In genomic region chr11:103158621-103159478, GRCm38 (mm10) we compare ENCODE assay signal across 8 mouse cellular contexts. TPM values are rescaled to one million over a fixed set of nuclear protein-coding genes. Genes with fewer than 3 reads are reported as not detected.
A peak's percentile ranks its signal among the peaks of the same experiment; 100 is the strongest.
DNase-seq lines count a peak whose midpoint lies in the region; ATAC-seq and TF ChIP-seq lines count a peak whose summit lies in the region.

No protein-coding gene starts in this region.

- H3K27ac ChIP-seq in CH12.LX (ENCODE audit: insufficient read depth, low read depth), result no peak overlapping the region
- peak overlapping the region; percentile 66 for H3K27ac ChIP-seq in forebrain, embryonic 10.5 days
- peak overlapping the region in 1 of 2 experiments; percentile 53; a peak in 2 of 4 replicates for H3K27ac ChIP-seq in heart, embryonic 14.5 days (replicated peaks in 1 of 2; ENCODE audit: control insufficient read depth in 1 of 2, insufficient read depth in 1 of 2, low read depth in 2 of 2, low read length in 2 of 2)
- H3K27ac ChIP-seq in liver, embryonic 11.5 days (ENCODE audit: low read depth, low read length), result peak overlapping the region; percentile 54

- no peaks in the 10 kb centered on the region for H3K27me3 ChIP-seq in CH12.LX (replicated peaks)
- H3K27me3 ChIP-seq in forebrain, embryonic 10.5 days (ENCODE audit: poor library complexity, severe bottlenecking), result no peaks in the 10 kb centered on the region
- no peaks in the 10 kb centered on the region for H3K27me3 ChIP-seq in heart, embryonic 14.5 days (ENCODE audit: control insufficient read depth, insufficient read depth, low read length)
- no peaks in the 10 kb centered on the region for H3K27me3 ChIP-seq in liver, embryonic 11.5 days (replicated peaks; ENCODE audit: control insufficient read depth, insufficient read depth, low read length)
- H3K27me3 ChIP-seq in splenic B cell, adult 2 months (ENCODE audit: control insufficient read depth, insufficient read depth, low read length, poor library complexity, severe bottlenecking), result no peaks in the 10 kb centered on the region

- H3K36me3 ChIP-seq in CH12.LX (replicated peaks in 1 of 2; ENCODE audit: control insufficient read depth in 1 of 2, insufficient read depth in 1 of 2, low read length in 1 of 2), result no peaks in the 10 kb centered on the region
- no peaks in the 10 kb centered on the region for H3K36me3 ChIP-seq in forebrain, embryonic 10.5 days (replicated peaks)
- no peaks in the 10 kb centered on the region for H3K36me3 ChIP-seq in heart, embryonic 14.5 days (ENCODE audit: control insufficient read depth, insufficient read depth, low read length)
- no peaks in the 10 kb centered on the region for H3K36me3 ChIP-seq in liver, embryonic 11.5 days (ENCODE audit: control insufficient read depth, insufficient read depth, low read length)
- no peaks in the 10 kb centered on the region for H3K36me3 ChIP-seq in splenic B cell, adult 2 months (ENCODE audit: control insufficient read depth, insufficient read depth, low read length, poor library complexity, severe bottlenecking)

- H3K9me3 ChIP-seq in CH12.LX (replicated peaks; ENCODE audit: low read length), result peaks cover 4% of the 10 kb centered on the region
- H3K9me3 ChIP-seq in forebrain, embryonic 10.5 days, result no peaks in the 10 kb centered on the region
- H3K9me3 ChIP-seq in heart, embryonic 14.5 days (ENCODE audit: control insufficient read depth, low read length), result no peaks in the 10 kb centered on the region
- no peaks in the 10 kb centered on the region for H3K9me3 ChIP-seq in liver, embryonic 11.5 days (ENCODE audit: control insufficient read depth, low read length)

- no peak for TF ChIP-seq EP300 in CH12.LX (IDR thresholded peaks at IDR 0.05; ENCODE audit: low read length)

- TF ChIP-seq RAD21 in CH12.LX (IDR thresholded peaks at IDR 0.05; ENCODE audit: low read depth, low read length), result peak; percentile 90

- peak; percentile 96 for DNase-seq in CH12.LX (ENCODE audit: extremely low read depth)
- peak; percentile 78 for DNase-seq in c-Kit-positive CD71-positive TER-119-negative erythroid progenitor cells, embryonic 14.5 days (ENCODE audit: low read depth)
- peak; percentile 97 for DNase-seq in forebrain, embryonic 10.5 days (ENCODE audit: extremely low spot score, low spot score)
- peak; percentile 98 for DNase-seq in kidney, postnatal 10 days
- DNase-seq in liver, embryonic 11.5 days (ENCODE audit: low spot score), result peak; percentile 99
- peak; percentile 96 for DNase-seq in naive thymus-derived CD4-positive, alpha-beta T cell, adult 2 months (ENCODE audit: low read depth)
- peak; percentile 95 for DNase-seq in splenic B cell, adult 2 months (ENCODE audit: low read depth, low spot score)

- H3K79me2 ChIP-seq in CH12.LX (replicated peaks; ENCODE audit: control insufficient read depth, extremely low read depth, insufficient read depth, poor library complexity, severe bottlenecking), result no peaks in the 10 kb centered on the region

- peaks cover 6 to 14% of the 10 kb centered on the region in 2 experiments; a peak in 3 of 4 replicates for H3K4me1 ChIP-seq in CH12.LX (ENCODE audit: control insufficient read depth in 1 of 2, insufficient read depth in 2 of 2)
- peaks cover 14% of the 10 kb centered on the region for H3K4me1 ChIP-seq in forebrain, embryonic 10.5 days
- H3K4me1 ChIP-seq in heart, embryonic 14.5 days (ENCODE audit: control insufficient read depth in 2 of 2, insufficient read depth in 2 of 2, low read length in 2 of 2), result peaks cover 6 to 10% of the 10 kb centered on the region in 2 experiments; a peak in 2 of 4 replicates
- H3K4me1 ChIP-seq in liver, embryonic 11.5 days (replicated peaks; ENCODE audit: control insufficient read depth, insufficient read depth, low read length), result peaks cover 5% of the 10 kb centered on the region; the same call in 1 of the 2 replicates

- peak; percentile 44 for TF ChIP-seq POLR2A in CH12.LX (IDR thresholded peaks at IDR 0.05; ENCODE audit: low read depth, low read length)

- in situ Hi-C loops in CH12.LX (cut with MboI; ENCODE audit: low pct_ligation_motif_present, low pct_unique_long_range_greater_than_20kb, low sequenced_read_pairs), result loop anchor here (5.0 to 25.0 kb wide), 2 partner anchors 57 to 403 kb away; partner anchors contain the start of genes Acbd4 and Plcd3

- peak overlapping the region; percentile 29 for H3K9ac ChIP-seq in CH12.LX (ENCODE audit: insufficient read depth, low read depth)
- H3K9ac ChIP-seq in heart, embryonic 14.5 days (ENCODE audit: low read length), result peak overlapping the region; percentile 60
- H3K9ac ChIP-seq in liver, embryonic 11.5 days (ENCODE audit: low read depth, low read length), result peak overlapping the region; percentile 55

- peak; percentile 76 to 99; a peak in 3 of 4 replicates for TF ChIP-seq CTCF in CH12.LX (conservative IDR thresholded peaks at IDR 0.05 in 1 of 2, IDR thresholded peaks at IDR 0.05 in 1 of 2; ENCODE audit: low read depth in 2 of 2, low read length in 2 of 2)

- 2% methylated on average over 25 of the region's 25 CpGs for WGBS in forebrain, embryonic 10.5 days
- WGBS in heart, embryonic 14.5 days, result 1% methylated on average over 25 of the region's 25 CpGs
- 2% methylated on average over 25 of the region's 25 CpGs for WGBS in liver, embryonic 11.5 days

- peak overlapping the region; percentile 59 for H3K4me2 ChIP-seq in CH12.LX (ENCODE audit: insufficient read depth, low read depth, poor library complexity, severe bottlenecking)
- H3K4me2 ChIP-seq in heart, embryonic 14.5 days (ENCODE audit: low read length), result peak overlapping the region; percentile 71
- H3K4me2 ChIP-seq in liver, embryonic 11.5 days, result peak overlapping the region; percentile 74

- peak overlapping the region; percentile 17 to 48 (median 42) for H3K4me3 ChIP-seq in CH12.LX (replicated peaks in 1 of 3; ENCODE audit: low read depth in 2 of 3, low read length in 2 of 3, poor library complexity in 1 of 3)
- H3K4me3 ChIP-seq in forebrain, embryonic 10.5 days, result peak overlapping the region; percentile 46
- peak overlapping the region; percentile 32 to 37 for H3K4me3 ChIP-seq in heart, embryonic 14.5 days (ENCODE audit: control insufficient read depth in 1 of 2, insufficient read depth in 1 of 2, low read depth in 1 of 2, low read length in 2 of 2)
- peak overlapping the region; percentile 45 for H3K4me3 ChIP-seq in liver, embryonic 11.5 days (ENCODE audit: low read depth, low read length)

- ATAC-seq in heart, embryonic 14.5 days (ENCODE audit: insufficient number of reproducible peaks, insufficient read depth, low FRiP score, low read depth), result peak; percentile 92
- peak; percentile 92 for ATAC-seq in liver, embryonic 11.5 days (replicated peaks; ENCODE audit: low FRiP score)

- dilution Hi-C loops in CH12.LX (cut with MboI; ENCODE audit: extremely low pct_ligation_motif_present, extremely low pct_unique_long_range_greater_than_20kb, low sequenced_read_pairs), result no loop called here

TF ChIP-seq in CH12.LX, 34 proteins besides CTCF, POLR2A, EP300 and RAD21 (continues in another document):
- TF ChIP-seq TBP (conservative IDR thresholded peaks at IDR 0.05; ENCODE audit: low read depth, low read length), result no peak
- TF ChIP-seq MYC (IDR thresholded peaks at IDR 0.05; ENCODE audit: low read depth, low read length), result peak; percentile 69
- TF ChIP-seq ZMIZ1 (IDR thresholded peaks at IDR 0.05; ENCODE audit: low read depth, low read length), result 0 out of 2 replicates have a peak, but pooled peaks have one; percentile 55
- TF ChIP-seq CHD2 (IDR thresholded peaks at IDR 0.05; ENCODE audit: low read length), result peak; percentile 88
- no peak for TF ChIP-seq NRF1 (IDR thresholded peaks at IDR 0.05; ENCODE audit: low read depth, low read length)
- TF ChIP-seq E2F4 (IDR thresholded peaks at IDR 0.05; ENCODE audit: insufficient replicate concordance, low read depth, low read length), result no peak
- TF ChIP-seq POLR2AphosphoS2 (IDR thresholded peaks at IDR 0.05; ENCODE audit: low read depth, low read length), result no peak

RNA-seq across cellular contexts. Expression of gene Fmnl1, which starts 12.1 kb away (rescaled TPM):
- total RNA-seq in CH12.LX (2012; rRNA removed), result 35.0 and 36.5 TPM in 2 replicates
- total RNA-seq in CH12.LX (2014; rRNA removed), result 5.6 and 6.9 TPM in 2 replicates
- polyA plus RNA-seq in CH12.LX (2012; ENCODE audit: insufficient read length, low read depth), result 104 and 118 TPM in 2 replicates
- 0.47 and 0.81 TPM in 2 replicates for polyA plus RNA-seq in forebrain, embryonic 10.5 days (2016; fragmentation: Nextera tagmentation; extraction: Ambion mirVana)
- polyA plus RNA-seq in heart, embryonic 14.5 days (2014; fragmentation: Nextera tagmentation; extraction: Ambion mirVana), result 2.3 and 2.9 TPM in 2 replicates
- polyA plus RNA-seq in liver, embryonic 11.5 days (2014; fragmentation: Nextera tagmentation; extraction: Ambion mirVana), result 6.3 and 6.9 TPM in 2 replicates

RNA-seq across cellular contexts. Expression of gene Hexim2, which starts 26.6 kb away (rescaled TPM):
- total RNA-seq in CH12.LX (2012; rRNA removed), result 31.4 and 33.3 TPM in 2 replicates
- total RNA-seq in CH12.LX (2014; rRNA removed), result 28.8 and 33.0 TPM in 2 replicates
- polyA plus RNA-seq in CH12.LX (2012; ENCODE audit: insufficient read length, low read depth), result 27.0 and 31.6 TPM in 2 replicates
- polyA plus RNA-seq in forebrain, embryonic 10.5 days (2016; fragmentation: Nextera tagmentation; extraction: Ambion mirVana), result 7.2 and 7.6 TPM in 2 replicates
- 4.1 and 4.6 TPM in 2 replicates for polyA plus RNA-seq in heart, embryonic 14.5 days (2014; fragmentation: Nextera tagmentation; extraction: Ambion mirVana)
- polyA plus RNA-seq in liver, embryonic 11.5 days (2014; fragmentation: Nextera tagmentation; extraction: Ambion mirVana), result 11.9 and 13.8 TPM in 2 replicates

RNA-seq across cellular contexts. Expression of gene Hexim1, which starts 42.8 kb away (rescaled TPM):
- total RNA-seq in CH12.LX (2012; rRNA removed) (25.9 and 38.9 TPM in 2 replicates), CH12.LX (2014; rRNA removed) (16.4 and 20.2 TPM in 2 replicates)
- 50.4 and 51.8 TPM in 2 replicates for polyA plus RNA-seq in CH12.LX (2012; ENCODE audit: insufficient read length, low read depth)
- 1.8 and 2.0 TPM in 2 replicates for polyA plus RNA-seq in forebrain, embryonic 10.5 days (2016; fragmentation: Nextera tagmentation; extraction: Ambion mirVana)
- 3.4 and 3.7 TPM in 2 replicates for polyA plus RNA-seq in heart, embryonic 14.5 days (2014; fragmentation: Nextera tagmentation; extraction: Ambion mirVana)
- polyA plus RNA-seq in liver, embryonic 11.5 days (2014; fragmentation: Nextera tagmentation; extraction: Ambion mirVana), result 4.6 and 6.1 TPM in 2 replicates

RNA-seq across cellular contexts. Expression of gene 1700023F06Rik, which starts 49.5 kb away (rescaled TPM):
- total RNA-seq in CH12.LX (2012; rRNA removed), result not detected in 2 replicates
- not detected in 2 replicates for total RNA-seq in CH12.LX (2014; rRNA removed)
- polyA plus RNA-seq in CH12.LX (2012; ENCODE audit: insufficient read length, low read depth), result not detected in 2 replicates
- 0.21 and 0.32 TPM in 2 replicates for polyA plus RNA-seq in forebrain, embryonic 10.5 days (2016; fragmentation: Nextera tagmentation; extraction: Ambion mirVana)
- polyA plus RNA-seq in heart, embryonic 14.5 days (2014; fragmentation: Nextera tagmentation; extraction: Ambion mirVana), result 0.18 and 0.30 TPM in 2 replicates
- polyA plus RNA-seq in liver, embryonic 11.5 days (2014; fragmentation: Nextera tagmentation; extraction: Ambion mirVana), result 0.15 TPM in 1 of 2 replicates, not detected in the other

RNA-seq across cellular contexts. Expression of gene Acbd4, which starts 57.4 kb away (rescaled TPM):
- 60.9 and 62.6 TPM in 2 replicates for total RNA-seq in CH12.LX (2012; rRNA removed)
- total RNA-seq in CH12.LX (2014; rRNA removed), result 50.2 and 51.4 TPM in 2 replicates
- polyA plus RNA-seq in CH12.LX (2012; ENCODE audit: insufficient read length, low read depth), result 68.4 and 75.1 TPM in 2 replicates
- 6.6 and 7.5 TPM in 2 replicates for polyA plus RNA-seq in forebrain, embryonic 10.5 days (2016; fragmentation: Nextera tagmentation; extraction: Ambion mirVana)
- polyA plus RNA-seq in heart, embryonic 14.5 days (2014; fragmentation: Nextera tagmentation; extraction: Ambion mirVana), result 13.3 TPM in 2 replicates
- 24.5 and 30.7 TPM in 2 replicates for polyA plus RNA-seq in liver, embryonic 11.5 days (2014; fragmentation: Nextera tagmentation; extraction: Ambion mirVana)

Comparison
In these comparisons a context has a peak if more than half of its experiments do, and no peak if none do; other contexts are left out.
1. RNA of gene Fmnl1, which starts 12.1 kb away (polyA plus RNA-seq): 104 to 118 TPM in CH12.LX; 6.3 to 6.9 TPM in liver, embryonic 11.5 days, 2.3 to 2.9 TPM in heart, embryonic 14.5 days and 0.47 to 0.81 TPM in forebrain, embryonic 10.5 days; every median in the first group is over 10 times any median in the second.
2. Peak in every context shown above with its lines, with median percentiles within 50 percentile points of each other: DNase-seq, H3K4me2 ChIP-seq, H3K4me3 ChIP-seq and H3K9ac ChIP-seq.